Mouse (Mus musculus) heart, adult 8-10 months (tissue): ENCODE results near the gene Coq6. TPM values are rescaled to one million over a fixed set of nuclear protein-coding genes. Genes with fewer than 3 reads are reported as not detected.
"Not testable (repeated sequence)": the region's sequence is repeated elsewhere in the genome, so short reads cannot be mapped to it uniquely, and the experiment has no call there.

Experiments used
- DNase-seq: peaks from one replicate; pipeline ENCODE4 v3.0.0; 2022; ENCODE audit warnings: low spot score
- total RNA-seq, 4 experiments: library from RNA; stranded (reverse); gene quantifications; 2 replicates each; pipeline ENCODE4 v1.2.4; 2022

Coq6 gene
- total RNA-seq = 100 to 1,000 TPM in 2 of 4 experiments, 10 to 100 TPM in 2; 99.6 to 103 (median 101) TPM

DNA sequence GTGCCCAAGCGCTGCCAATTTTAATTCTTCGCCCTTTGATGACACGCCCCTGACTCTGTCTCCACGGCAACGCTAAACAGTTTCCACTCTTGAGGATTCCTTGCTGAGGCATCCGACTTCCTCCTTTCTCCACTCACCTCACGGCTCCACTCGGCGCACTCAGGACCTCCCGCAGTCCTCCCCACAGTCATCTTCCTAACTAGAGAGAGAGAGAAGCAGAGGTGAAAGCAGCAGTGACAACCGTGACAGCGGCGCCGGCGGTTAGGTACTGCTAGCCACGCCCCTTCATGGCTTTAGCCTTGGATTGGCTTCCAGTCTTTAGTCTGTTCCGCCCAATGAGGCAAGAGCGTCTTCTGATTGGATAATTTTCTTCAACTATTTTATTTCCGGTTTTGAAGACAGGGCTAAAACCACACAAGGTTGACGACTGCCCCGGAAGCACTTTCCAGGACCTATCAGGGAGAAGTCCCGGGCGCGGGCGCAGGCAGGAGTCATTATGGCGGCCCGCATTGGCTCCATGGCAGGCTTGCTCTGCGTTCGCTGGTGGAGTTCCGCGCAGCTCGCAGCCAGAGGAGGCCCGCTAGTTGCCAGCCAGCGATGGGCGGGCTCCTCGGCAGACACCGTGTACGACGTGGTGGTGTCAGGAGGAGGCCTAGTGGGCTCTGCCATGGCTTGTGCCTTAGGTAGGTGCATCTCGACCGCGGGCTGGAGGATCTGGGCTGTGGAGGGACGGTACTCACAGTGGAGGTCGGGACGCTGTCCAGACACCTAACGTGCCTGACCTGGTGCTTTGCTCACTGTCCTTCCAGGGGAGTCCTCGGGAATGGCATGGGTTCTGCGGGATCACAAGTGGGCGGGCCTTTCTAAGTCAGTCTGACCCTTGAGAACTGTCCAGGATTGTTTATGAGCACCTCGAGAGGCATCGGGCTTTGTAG is at the start of gene Coq6, which contains the start of gene Fam161b:
Coq6 (plus strand) TSS at position 103 of the 935 bp plus-strand sequence.
Fam161b (minus strand) TSS at position 279 of the 935 bp plus-strand sequence.
- DNase-seq = peak; percentile 97

DNA sequence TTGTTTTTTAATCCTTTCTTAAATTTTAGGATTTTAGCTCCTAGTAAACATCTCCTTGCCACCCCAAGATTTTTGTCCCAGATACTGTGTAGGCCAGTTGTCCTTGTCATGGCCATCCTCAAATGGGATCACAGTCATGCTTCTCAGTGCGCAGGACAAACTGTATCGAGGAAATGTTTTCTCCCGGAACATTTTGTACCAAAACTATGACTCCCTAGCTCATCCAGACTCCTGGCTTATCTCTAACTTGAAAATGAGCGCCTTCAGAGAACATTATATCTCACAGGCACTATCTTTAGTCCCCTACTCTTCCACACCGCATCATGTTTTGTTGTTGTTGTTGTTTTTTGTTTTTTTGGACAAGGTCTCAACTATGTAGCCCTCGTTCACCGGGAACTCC is 45.5 kb upstream of the Coq6 start:
- peak; percentile 20 for DNase-seq

- DNase-seq = peak; percentile 87
Observed at GRCm38 (mm10) chr12:84316721-84317621, 44.5 kb upstream of the Coq6 start, which contains the start of gene Zfp410. Gene Zfp410 (plus strand): TSS chr12:84316852.

DNA sequence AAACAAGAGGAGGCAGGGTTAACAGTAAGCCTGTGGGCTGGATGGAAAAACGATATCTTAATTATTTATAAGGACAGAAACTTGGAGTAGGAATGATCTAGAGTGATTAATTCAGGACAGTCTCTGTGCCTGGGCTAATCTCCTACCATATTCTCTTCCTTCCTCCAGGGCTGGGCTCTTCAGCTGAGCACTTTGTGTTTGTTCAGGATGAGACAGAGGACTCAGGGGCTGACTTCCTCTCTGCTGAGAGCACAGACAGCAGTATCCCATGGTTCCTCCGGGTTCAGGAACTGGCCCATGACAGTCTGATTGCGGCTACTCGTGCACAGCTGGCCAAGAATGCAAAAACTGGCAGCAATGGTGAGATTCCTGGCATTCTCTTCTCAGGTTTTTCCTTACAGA is 34.3 kb upstream of the Coq6 start:
- DNase-seq = peak; percentile 43

GRCm38 (mm10) chr12:84336963-84337625 is 24.4 kb upstream of the Coq6 start:
- no peak for DNase-seq

GRCm38 (mm10) chr12:84347192-84347591 is 14.3 kb upstream of the Coq6 start:
- DNase-seq = no peak

GRCm38 (mm10) chr12:84358699-84359098 is 2.8 kb upstream of the Coq6 start:
- DNase-seq = not testable (repeated sequence)

DNA sequence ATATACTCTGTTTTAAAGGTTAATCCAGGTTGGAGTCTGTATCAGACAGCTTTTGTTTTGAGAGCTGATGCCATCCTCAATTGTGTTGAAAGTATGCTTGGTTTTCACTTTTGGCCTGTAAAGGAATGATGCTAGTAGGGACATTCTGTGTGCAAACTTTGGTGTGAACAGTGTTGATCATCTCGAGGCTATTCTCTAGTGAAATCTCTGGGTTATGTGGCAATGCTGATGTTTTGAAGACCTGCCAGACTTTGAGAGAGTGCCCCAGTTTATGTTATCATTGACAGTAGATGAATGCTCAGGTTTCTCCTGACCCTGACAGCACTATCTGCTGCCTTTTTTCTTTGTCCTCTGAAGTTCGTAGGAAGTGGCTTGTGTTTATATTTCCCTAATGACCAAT is 1.4 kb downstream of the Coq6 start:
- no peak for DNase-seq

DNA sequence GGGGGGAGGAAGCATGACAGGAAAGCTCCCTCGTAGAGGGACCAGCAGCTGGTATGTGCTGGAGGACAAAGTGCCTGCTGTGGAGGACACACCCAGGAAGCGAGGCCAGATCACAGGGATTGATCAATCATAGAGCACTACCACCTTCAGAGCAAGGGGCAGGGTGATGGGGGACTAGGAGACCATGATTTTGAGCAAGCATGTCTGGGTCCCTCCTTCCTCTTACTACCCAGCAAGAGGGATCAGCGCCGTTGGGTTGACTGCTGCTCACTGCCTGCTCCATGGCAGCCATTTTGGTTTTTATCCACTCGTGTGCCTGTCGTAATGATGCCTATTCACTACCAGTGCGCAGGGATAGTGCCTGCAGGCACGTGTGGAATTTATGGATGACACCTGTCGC is 2.8 kb downstream of the Coq6 start:
- no peak for DNase-seq

DNA sequence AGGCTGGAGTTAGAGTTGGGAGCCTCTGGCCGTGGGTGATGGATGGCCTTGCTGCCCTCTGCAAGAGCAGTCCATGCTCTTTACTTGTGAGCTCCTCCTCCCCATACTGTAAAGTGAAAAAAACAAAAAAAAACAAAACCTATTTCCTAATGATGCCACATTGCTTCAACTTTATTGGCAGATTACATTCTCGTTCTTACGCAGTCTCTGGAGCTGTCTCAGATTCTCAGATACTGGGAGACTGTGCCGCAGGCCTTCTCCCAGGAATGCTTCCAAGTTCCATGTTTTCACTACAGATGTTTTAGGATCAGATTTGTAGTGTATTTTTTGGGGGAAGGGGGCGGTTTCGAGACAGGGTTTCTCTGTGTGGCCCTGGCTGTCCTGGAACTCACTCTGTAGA is 3.7 kb downstream of the Coq6 start:
- DNase-seq = no peak

DNA sequence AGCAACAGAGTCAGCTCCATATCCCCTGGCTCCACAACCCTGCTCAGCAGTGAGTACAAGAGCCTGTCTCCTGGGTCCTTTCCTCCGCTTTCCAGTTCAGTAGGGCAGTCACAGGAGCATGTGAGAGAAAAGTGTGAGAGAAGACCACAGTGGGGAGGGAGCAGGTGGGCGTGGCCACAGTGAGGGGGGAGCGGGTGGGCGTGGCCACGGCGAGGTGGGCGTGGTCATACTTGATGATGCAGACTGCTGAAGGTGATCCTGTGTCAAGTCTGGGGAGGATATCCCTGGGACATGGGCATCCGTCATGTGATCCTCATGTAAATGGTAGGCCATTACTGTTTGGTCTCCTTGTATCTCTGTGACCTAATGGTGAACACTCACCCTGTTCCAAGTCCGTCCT is 5.5 kb downstream of the Coq6 start:
- DNase-seq = no peak

DNA sequence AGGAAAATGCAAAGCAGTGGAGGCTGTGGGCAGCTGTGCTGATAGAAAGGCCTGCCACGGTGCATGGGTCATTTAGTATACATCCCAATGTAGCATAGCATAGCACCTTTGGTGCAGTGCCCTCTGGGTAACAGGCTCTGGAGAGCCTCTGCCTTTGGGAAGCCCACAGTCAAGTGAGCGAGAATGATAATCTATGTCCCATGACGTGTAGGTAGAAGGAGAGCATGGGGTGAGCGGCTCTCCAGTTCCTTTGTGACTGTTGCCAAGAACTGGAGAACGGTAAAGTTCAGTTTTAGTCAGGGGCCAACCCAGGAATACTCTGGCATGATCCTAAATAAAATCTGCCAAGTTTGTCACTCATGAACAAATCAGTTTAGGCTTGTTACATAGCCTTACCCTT is 10.2 kb downstream of the Coq6 start:
- DNase-seq = no peak

DNA sequence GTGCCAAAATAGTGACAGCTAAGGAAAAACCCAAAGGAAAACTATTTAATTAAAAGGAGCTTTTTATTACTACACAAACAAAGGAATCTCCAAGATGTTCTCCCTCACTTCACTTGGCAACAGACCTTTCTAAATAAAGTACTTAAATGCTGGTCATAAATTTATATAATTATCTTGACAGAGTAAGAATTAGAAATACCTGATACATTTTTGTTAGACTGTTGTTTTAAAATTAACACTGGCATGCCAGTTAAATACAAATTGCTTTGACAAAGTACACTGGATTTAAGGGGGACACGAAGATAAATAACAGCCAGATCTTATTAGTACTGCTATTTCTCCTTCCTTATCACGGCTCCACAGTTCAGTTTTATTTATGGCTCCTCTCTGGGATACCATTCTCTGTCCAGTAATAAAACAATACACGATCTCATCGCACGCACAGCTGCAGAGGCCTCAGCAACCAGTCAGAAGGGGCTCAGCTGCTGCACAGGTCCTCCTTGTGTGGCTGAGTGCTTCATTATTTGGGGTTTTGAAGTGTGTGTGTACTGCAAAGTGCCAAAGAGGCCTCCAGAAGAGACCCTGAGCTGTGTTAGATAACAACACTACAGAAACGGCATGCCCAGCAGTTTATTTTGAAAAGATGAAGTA is 12.5 kb downstream of the Coq6 start:
- DNase-seq = no peak

DNA sequence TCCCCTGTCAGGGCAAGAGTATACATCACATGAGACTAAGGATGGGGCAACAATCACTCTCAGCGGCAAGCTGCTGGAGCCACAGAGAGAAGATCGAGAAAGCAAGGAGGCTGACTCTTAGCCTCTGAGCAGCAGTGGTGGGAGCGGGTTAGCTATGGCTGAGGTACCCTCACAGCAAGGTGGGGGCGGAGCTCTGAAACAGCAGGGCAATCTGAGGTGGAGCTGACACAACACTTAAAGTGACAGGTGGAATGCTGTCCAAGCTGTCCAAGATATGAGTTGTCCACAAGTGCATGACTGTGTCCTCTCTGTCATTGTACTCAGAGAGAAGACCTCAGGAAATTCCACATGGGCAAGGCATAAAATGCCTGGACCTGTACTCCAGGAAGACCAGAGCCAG is 20.9 kb downstream of the Coq6 start:
- DNase-seq = no peak

DNA sequence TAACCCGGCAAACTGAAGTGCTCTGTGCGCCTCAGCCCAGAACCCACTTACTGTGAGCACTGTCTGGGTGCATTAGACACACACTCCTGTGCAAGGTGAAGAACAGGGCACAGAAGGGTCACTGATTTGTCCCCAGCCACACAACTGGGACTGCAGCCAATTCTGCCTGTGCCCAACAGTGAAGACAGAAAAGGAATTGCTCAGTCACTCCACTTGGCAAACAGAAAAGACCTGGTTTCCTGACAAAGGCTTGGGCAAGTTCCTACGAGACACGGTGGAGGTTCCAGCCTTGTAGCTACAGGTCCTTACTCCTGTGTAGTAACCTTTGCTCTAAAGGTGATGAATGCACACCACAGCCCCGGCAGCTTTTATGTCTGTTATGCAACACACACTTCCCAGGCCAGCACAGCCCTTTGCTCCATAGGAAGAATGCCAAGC is 23.2 kb downstream of the Coq6 start:
- peak; percentile 59 for DNase-seq

- DNase-seq = no peak
Observed at GRCm38 (mm10) chr12:84385408-84385807, 24.0 kb downstream of the Coq6 start.

DNA sequence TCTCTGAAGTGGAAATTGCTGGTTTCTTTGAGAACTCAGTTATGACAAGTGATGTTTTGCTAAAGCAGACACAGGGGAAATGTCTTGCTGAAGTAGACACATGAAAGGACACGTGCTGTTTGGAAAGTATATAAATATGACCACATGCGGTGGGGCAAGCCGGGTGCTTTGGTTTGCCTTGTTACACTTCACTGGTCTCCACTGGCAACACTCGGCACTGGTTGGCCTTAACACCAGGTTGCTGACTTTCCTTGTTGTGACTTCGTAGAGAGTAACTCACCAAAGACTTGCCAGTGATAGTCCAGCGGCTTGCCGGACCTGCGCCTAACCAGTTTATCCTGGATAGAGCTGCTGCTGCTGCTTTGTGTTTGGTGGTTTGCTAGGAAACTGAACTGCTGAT is 26.6 kb downstream of the Coq6 start:
- DNase-seq = no peak

GRCm38 (mm10) chr12:84388774-84389400 is 27.4 kb downstream of the Coq6 start:
- peak; percentile 30 for DNase-seq

- DNase-seq = no peak
Observed at GRCm38 (mm10) chr12:84390336-84390735, 28.9 kb downstream of the Coq6 start.

DNA sequence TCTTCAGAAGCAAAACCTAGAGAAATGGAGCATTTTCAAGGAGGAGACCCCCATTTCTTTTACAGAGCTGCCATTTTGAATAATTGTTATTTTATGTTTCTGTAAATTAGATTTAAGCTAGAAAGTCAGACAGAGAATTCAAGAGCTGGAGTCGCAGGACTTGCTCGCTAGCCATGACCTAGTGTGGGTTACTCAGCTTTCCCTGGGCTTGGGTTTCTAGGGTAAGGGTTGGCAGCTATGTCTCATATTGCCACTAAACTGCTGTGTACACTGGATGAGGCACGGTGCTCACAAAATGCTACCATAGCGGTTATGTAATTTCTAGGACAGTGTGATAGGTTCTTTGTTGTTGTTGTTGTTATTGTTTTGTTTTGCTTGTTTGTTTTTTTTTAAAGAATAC is 31.2 kb downstream of the Coq6 start:
- no peak for DNase-seq

DNA sequence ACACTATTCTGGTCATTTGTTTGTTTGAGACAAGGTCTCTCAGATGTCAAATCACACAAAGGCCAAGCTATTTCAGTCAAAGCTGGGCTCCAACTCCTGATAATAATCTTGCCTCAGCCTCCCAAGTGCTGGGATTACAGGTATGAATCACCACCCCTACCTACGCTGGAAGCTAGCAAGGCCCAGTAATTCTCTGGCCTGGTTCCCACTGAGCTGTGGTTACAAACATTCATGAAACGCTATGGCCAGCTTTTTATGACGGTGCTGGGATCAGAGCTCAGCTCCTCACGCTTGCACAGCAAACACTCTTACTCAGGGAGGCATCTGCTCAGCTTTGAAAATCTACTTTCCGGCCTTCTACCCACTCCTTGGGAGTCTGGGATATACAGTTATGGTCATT is 32.4 kb downstream of the Coq6 start:
- no peak for DNase-seq
